Mouse (Mus musculus) R1 (cell line): ENCODE data around the gene Cyp2b13.
"Not testable (repeated sequence)": the region's sequence is repeated elsewhere in the genome, so short reads cannot be mapped to it uniquely, and the experiment has no call there.

ENCODE experiments used
- DNase-seq: peaks from one replicate; pipeline ENCODE4 v3.0.0-alpha.2; 2018; ENCODE audit warnings: low read depth, low spot score

Cyp2b13 gene

GRCm38 (mm10) chr7:26061197-26061596 lies at the start of gene Cyp2b13:
Cyp2b13 (plus strand) TSS chr7:26061497.
- not testable (repeated sequence) for DNase-seq

DNA sequence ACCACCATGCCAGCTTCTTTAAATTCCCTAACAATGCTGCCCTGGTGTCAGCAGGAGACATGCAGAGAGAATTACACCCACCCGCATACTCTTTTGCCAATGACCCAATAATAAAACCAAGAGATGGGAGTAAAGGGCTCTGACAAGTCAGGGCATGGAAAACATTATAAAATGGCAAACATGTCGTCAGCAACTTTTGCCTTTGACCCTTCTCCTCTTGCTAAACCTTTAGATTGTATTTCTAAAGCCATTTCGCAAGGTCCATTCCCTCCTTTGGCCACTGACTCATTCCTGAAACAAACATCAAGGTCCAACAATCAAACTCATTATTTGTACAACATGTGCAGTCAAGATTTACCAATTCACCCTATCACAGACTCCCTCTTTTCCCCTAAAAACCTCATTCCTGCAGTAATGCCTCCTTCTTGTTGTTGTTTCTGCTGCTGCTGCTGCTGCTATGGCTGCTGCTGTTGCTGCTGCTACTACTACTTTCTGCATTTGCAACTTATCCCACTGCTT lies 41.4 kb upstream of the Cyp2b13 start:
- not testable (repeated sequence) for DNase-seq

DNA sequence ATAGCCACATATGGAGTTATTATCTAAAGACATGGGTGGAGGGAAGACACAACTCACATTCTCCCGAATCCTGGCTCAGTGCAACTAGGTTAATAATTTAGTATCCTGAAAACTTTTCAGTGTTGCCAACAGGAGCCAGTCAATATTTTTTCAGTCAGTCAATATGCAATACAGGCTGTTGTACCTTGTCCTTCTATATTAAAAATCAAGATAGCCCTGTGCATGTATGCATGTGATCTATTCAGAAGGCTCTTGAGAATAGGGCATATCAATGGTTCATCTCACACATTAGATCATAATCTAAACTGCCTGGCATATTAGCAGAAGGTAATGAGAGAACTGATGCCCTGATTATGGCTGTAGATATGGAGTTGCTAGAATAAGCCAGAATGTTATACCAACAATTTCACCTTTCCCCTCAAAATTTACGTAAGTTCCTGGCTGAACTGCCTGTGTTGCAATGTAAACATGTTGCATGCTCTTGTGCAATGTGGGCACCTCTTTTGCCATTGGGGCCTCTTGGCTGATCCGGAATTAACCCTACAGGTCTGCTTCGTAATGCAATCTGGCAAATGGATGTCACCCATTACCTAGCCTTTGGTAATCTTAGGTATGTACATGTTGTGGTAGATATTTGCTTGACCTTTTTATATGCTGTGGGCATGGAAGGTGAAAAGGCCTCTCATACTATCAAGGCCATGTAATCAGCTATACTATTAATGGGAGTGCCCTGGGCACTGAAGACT lies 6.2 kb upstream of the Cyp2b13 start:
- DNase-seq, result not testable (repeated sequence)

DNA sequence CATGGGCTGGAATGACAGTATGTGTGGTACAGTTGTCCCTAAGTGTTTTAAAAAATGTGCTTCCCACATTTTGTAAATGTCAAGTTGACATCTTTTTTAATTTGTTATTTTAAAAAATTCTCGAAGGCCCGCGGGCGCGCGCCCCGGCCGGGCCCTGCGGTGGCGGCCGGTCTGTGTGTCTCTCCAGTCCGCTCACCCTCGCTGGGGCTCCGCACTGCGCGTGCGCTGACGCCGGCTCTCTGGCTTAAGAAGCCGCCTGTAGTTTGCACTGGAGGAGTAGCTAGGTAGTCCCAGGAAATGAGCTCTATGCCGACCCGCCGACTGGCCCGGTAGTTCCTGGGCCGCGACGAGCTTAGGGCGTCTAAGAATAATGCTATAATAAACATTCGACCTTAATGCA lies 10.4 kb downstream of the Cyp2b13 start:
- DNase-seq, result not testable (repeated sequence)

GRCm38 (mm10) chr7:26082595-26082994 lies 21.3 kb downstream of the Cyp2b13 start:
- no peak for DNase-seq

DNA sequence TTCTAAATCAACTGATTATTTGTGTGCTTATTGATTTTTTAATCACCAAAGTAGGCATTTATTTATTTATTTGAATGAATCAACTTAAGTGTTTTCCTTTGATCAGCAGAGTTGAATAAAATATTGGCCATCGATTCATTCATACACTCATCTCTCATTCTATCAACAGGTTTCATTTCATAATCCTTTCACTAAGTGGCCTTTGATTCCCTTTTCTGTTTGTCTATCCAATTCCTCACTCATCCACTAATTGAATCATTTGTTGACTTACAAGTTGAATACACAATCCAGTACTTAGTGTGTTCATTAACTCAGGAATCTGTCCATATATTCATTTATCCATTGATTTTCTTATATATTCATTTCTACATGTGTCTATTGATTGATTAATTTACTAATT lies 26.1 kb downstream of the Cyp2b13 start:
- DNase-seq, result no peak

- DNase-seq, result not testable (repeated sequence)
Measured at GRCm38 (mm10) chr7:26088578-26088977, 27.3 kb downstream of the Cyp2b13 start.

- DNase-seq, result not testable (repeated sequence)
Measured at GRCm38 (mm10) chr7:26139623-26140022, 78.3 kb downstream of the Cyp2b13 start.

DNA sequence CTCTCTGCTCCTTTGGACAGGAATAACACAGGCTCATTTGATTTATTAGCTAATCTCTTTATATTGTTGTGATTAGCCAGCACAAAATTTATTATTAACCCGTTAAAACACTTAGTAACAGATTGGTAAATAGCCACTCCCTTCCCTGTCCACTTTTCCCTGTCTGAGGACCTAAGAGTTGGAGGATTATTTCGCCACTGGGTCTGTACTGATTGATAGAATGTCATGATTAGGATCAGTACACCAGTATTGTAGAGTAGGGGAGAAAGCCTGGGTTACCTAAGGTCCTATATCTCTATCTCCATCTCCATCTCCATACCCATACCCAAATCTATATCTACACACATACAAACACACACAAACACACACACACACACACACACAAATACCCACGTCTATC lies 82.4 kb downstream of the Cyp2b13 start:
- not testable (repeated sequence) for DNase-seq
